Mouse (Mus musculus): ENCODE data around the gene Inka2. TPM values are rescaled to one million over a fixed set of nuclear protein-coding genes. Genes with fewer than 3 reads are reported as not detected.

The Inka2 gene
- total and polyA plus RNA-seq, 3 experiments = 1.0 to 3.1 (median 2.5) TPM

DNA sequence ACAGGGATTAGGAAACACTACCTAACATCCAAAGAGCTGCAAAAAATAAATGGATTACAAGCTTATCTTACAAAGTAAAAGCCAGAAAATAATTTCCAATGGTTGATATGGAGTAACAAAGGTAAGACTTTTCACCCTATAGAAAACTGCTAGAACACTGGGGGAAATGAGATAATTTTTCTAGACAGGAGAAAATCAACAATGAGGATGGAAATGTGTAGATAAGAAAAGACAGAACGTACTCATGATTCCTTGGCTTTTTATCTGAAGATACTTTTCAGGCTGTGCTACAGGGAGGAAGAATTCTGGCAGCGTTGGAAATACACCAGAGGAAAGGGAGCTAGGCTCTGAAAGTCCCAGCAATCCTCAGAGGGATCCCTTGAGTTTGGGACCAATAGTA, 46.4 kb downstream of the Inka2 start:
- H3K27ac ChIP-seq (ENCODE audit: insufficient read depth, low read depth) = no peak overlapping the region
- peaks cover 0 to 14% of the 10 kb centered on the region in 2 experiments; a peak in 2 of 4 replicates for H3K4me1 ChIP-seq (ENCODE audit: control insufficient read depth in 1 of 2, insufficient read depth in 2 of 2)
- TF ChIP-seq MAZ (IDR thresholded peaks at IDR 0.05; ENCODE audit: low read depth, low read length) = no peak
- no peak for TF ChIP-seq MEF2A (IDR thresholded peaks at IDR 0.05; ENCODE audit: borderline replicate concordance, low read depth, low read length)
- TF ChIP-seq MAFK (IDR thresholded peaks at IDR 0.05; ENCODE audit: insufficient replicate concordance, low read length) = no peak
- no peak for TF ChIP-seq CHD2 (IDR thresholded peaks at IDR 0.05; ENCODE audit: low read length)
- TF ChIP-seq POLR2AphosphoS2 (IDR thresholded peaks at IDR 0.05; ENCODE audit: low read depth, low read length) = no peak
- no peak for TF ChIP-seq NELFE (IDR thresholded peaks at IDR 0.05; ENCODE audit: low read depth, low read length)
- TF ChIP-seq IRF4 (IDR thresholded peaks at IDR 0.05; ENCODE audit: low read depth, low read length) = no peak
- TF ChIP-seq BHLHE40 (IDR thresholded peaks at IDR 0.05; ENCODE audit: low read depth, low read length) = no peak
- TF ChIP-seq KAT2A (IDR thresholded peaks at IDR 0.05; ENCODE audit: insufficient replicate concordance, low read length) = no peak
- TF ChIP-seq ZMIZ1 (IDR thresholded peaks at IDR 0.05; ENCODE audit: low read depth, low read length) = no peak
- TF ChIP-seq SMC3 (IDR thresholded peaks at IDR 0.05; ENCODE audit: low read depth, low read length) = no peak
- no peak for DNase-seq (ENCODE audit: extremely low read depth)
- no peak overlapping the region for H3K9ac ChIP-seq (ENCODE audit: insufficient read depth, low read depth)
- peaks cover 7 to 39% of the 10 kb centered on the region in 2 experiments for H3K36me3 ChIP-seq (replicated peaks in 1 of 2; ENCODE audit: control insufficient read depth in 1 of 2, insufficient read depth in 1 of 2, low read length in 1 of 2)
- dilution Hi-C loops (cut with MboI; ENCODE audit: extremely low pct_ligation_motif_present, extremely low pct_unique_long_range_greater_than_20kb, low sequenced_read_pairs) (no loop called here), in situ Hi-C loops (cut with MboI; ENCODE audit: low pct_ligation_motif_present, low pct_unique_long_range_greater_than_20kb, low sequenced_read_pairs) (no loop called here)
- no peak overlapping the region for H3K4me2 ChIP-seq (ENCODE audit: insufficient read depth, low read depth, poor library complexity, severe bottlenecking)
- H3K9me3 ChIP-seq (replicated peaks; ENCODE audit: low read length) = no peaks in the 10 kb centered on the region
- peaks cover 53% of the 10 kb centered on the region for H3K79me2 ChIP-seq (replicated peaks; ENCODE audit: control insufficient read depth, extremely low read depth, insufficient read depth, poor library complexity, severe bottlenecking)
- no peak overlapping the region for H3K4me3 ChIP-seq (replicated peaks in 1 of 3; ENCODE audit: low read depth in 2 of 3, low read length in 2 of 3, poor library complexity in 1 of 3)
- no peaks in the 10 kb centered on the region for H3K27me3 ChIP-seq (replicated peaks)

DNA sequence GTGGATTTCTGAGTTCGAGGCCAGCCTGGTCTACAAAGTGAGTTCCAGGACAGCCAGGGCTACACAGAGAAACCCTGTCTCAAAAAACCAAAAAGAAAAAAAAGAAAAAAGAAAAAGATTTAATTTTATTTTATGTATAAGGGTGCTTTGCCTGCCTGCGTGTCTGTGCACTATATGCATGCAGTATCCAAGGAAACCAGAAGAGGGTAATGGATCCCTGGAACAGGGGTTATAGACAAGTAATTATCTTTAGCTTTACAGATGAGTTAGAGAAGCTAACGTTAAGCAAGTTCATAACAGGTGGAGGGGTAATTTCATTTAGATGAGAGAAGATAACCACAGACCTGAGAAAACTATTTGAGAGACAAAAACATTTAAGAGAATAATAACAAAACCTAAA, 49.8 kb downstream of the Inka2 start:
- Histone ChIP-seq H3K4me1 (ENCODE audit: control insufficient read depth in 1 of 2, insufficient read depth in 2 of 2) (peaks cover 0 to 43% of the 10 kb centered on the region in 2 experiments; a peak in 3 of 4 replicates), H3K4me3 (replicated peaks in 1 of 3; ENCODE audit: low read depth in 2 of 3, low read length in 2 of 3, poor library complexity in 1 of 3) (no peak overlapping the region), H3K9ac (ENCODE audit: insufficient read depth, low read depth) (no peak overlapping the region), H3K27me3 (replicated peaks) (no peaks in the 10 kb centered on the region), H3K9me3 (replicated peaks; ENCODE audit: low read length) (no peaks in the 10 kb centered on the region), H3K36me3 (replicated peaks in 1 of 2; ENCODE audit: control insufficient read depth in 1 of 2, insufficient read depth in 1 of 2, low read length in 1 of 2) (peaks cover 2 to 25% of the 10 kb centered on the region in 2 experiments), H3K27ac (ENCODE audit: insufficient read depth, low read depth) (no peak overlapping the region), H3K79me2 (replicated peaks; ENCODE audit: control insufficient read depth, extremely low read depth, insufficient read depth, poor library complexity, severe bottlenecking) (peaks cover 73% of the 10 kb centered on the region), H3K4me2 (ENCODE audit: insufficient read depth, low read depth, poor library complexity, severe bottlenecking) (no peak overlapping the region)
- no peak for TF ChIP-seq MEF2A (IDR thresholded peaks at IDR 0.05; ENCODE audit: borderline replicate concordance, low read depth, low read length)
- TF ChIP-seq MAZ (IDR thresholded peaks at IDR 0.05; ENCODE audit: low read depth, low read length) = no peak
- no peak for TF ChIP-seq HCFC1 (IDR thresholded peaks at IDR 0.05; ENCODE audit: low read depth, low read length)
- TF ChIP-seq CTCF (conservative IDR thresholded peaks at IDR 0.05 in 1 of 2, IDR thresholded peaks at IDR 0.05 in 1 of 2; ENCODE audit: low read depth in 2 of 2, low read length in 2 of 2) = no peak
- no peak; the same call in 1 of the 2 replicates for TF ChIP-seq RAD21 (IDR thresholded peaks at IDR 0.05; ENCODE audit: low read depth, low read length)
- TF ChIP-seq UBTF (IDR thresholded peaks at IDR 0.05; ENCODE audit: low read depth, low read length) = no peak
- TF ChIP-seq MYC (IDR thresholded peaks at IDR 0.05; ENCODE audit: low read depth, low read length) = no peak
- TF ChIP-seq JUN (IDR thresholded peaks at IDR 0.05; ENCODE audit: insufficient read depth, low read depth, low read length) = no peak
- no peak for TF ChIP-seq BHLHE40 (IDR thresholded peaks at IDR 0.05; ENCODE audit: low read depth, low read length)
- TF ChIP-seq MAFK (IDR thresholded peaks at IDR 0.05; ENCODE audit: insufficient replicate concordance, low read length) = no peak
- TF ChIP-seq EP300 (IDR thresholded peaks at IDR 0.05; ENCODE audit: low read length) = no peak
- no peak for TF ChIP-seq ZC3H11A (IDR thresholded peaks at IDR 0.05; ENCODE audit: low read depth, low read length)
- TF ChIP-seq PAX5 (IDR thresholded peaks at IDR 0.05; ENCODE audit: low read length) = no peak
- in situ Hi-C loops (cut with MboI; ENCODE audit: low pct_ligation_motif_present, low pct_unique_long_range_greater_than_20kb, low sequenced_read_pairs) (no loop called here), dilution Hi-C loops (cut with MboI; ENCODE audit: extremely low pct_ligation_motif_present, extremely low pct_unique_long_range_greater_than_20kb, low sequenced_read_pairs) (no loop called here)
- no peak for DNase-seq (ENCODE audit: extremely low read depth)
